Mouse (Mus musculus): ENCODE results near the gene Map4k3.

The Map4k3 gene

GRCm38 (mm10) chr17:80729080-80729749 lies 930 bp upstream of the Map4k3 start:
- peak; percentile 34 for DNase-seq

GRCm38 (mm10) chr17:80727341-80727951 lies 839 bp downstream of the Map4k3 start:
- peak; percentile 63 for DNase-seq

GRCm38 (mm10) chr17:80726821-80727220 lies 1.5 kb downstream of the Map4k3 start:
- peak; percentile 46 for DNase-seq

- no peak for DNase-seq
These were observed 5.2 kb downstream of the Map4k3 start for GRCm38 (mm10) chr17:80723092-80723491.

- peak; percentile 44 for DNase-seq
These were observed 6.6 kb downstream of the Map4k3 start for GRCm38 (mm10) chr17:80721670-80722069.

GRCm38 (mm10) chr17:80719309-80719708 lies 9.0 kb downstream of the Map4k3 start:
- DNase-seq, result no peak

- DNase-seq, result no peak
These were observed 10.0 kb downstream of the Map4k3 start for GRCm38 (mm10) chr17:80718243-80718642.

- no peak for DNase-seq
These were observed 14.7 kb downstream of the Map4k3 start for GRCm38 (mm10) chr17:80713588-80713987.

- peak; percentile 47 for DNase-seq
These were observed 18.1 kb downstream of the Map4k3 start for GRCm38 (mm10) chr17:80709921-80710838.

- peak; percentile 33 for DNase-seq
These were observed 19.5 kb downstream of the Map4k3 start for GRCm38 (mm10) chr17:80708803-80709202.

GRCm38 (mm10) chr17:80707176-80707575 lies 21.1 kb downstream of the Map4k3 start:
- DNase-seq, result peak; percentile 49

- DNase-seq, result no peak
These were observed 21.7 kb downstream of the Map4k3 start for GRCm38 (mm10) chr17:80706608-80707007.

- no peak for DNase-seq
These were observed 26.6 kb downstream of the Map4k3 start for GRCm38 (mm10) chr17:80701687-80702086.

GRCm38 (mm10) chr17:80698930-80699329 lies 29.4 kb downstream of the Map4k3 start:
- no peak for DNase-seq

- no peak for DNase-seq
These were observed 29.9 kb downstream of the Map4k3 start for GRCm38 (mm10) chr17:80698191-80698901.

GRCm38 (mm10) chr17:80696956-80697355 lies 31.3 kb downstream of the Map4k3 start:
- DNase-seq, result no peak

GRCm38 (mm10) chr17:80696210-80696609 lies 32.1 kb downstream of the Map4k3 start:
- DNase-seq, result no peak

- no peak for DNase-seq
These were observed 34.6 kb downstream of the Map4k3 start for GRCm38 (mm10) chr17:80693707-80694106.

- DNase-seq, result no peak
These were observed 36.1 kb downstream of the Map4k3 start for GRCm38 (mm10) chr17:80692183-80692582.

- no peak for DNase-seq
These were observed 39.6 kb downstream of the Map4k3 start for GRCm38 (mm10) chr17:80688701-80689100.

GRCm38 (mm10) chr17:80686066-80686465 lies 42.2 kb downstream of the Map4k3 start:
- DNase-seq, result no peak

GRCm38 (mm10) chr17:80683821-80684576 lies 44.3 kb downstream of the Map4k3 start:
- peak; percentile 51 for DNase-seq

All from lung, postnatal 14 days (tissue).